Mouse (Mus musculus) neural tube, embryonic 10.5 days (tissue): ENCODE results near the gene Adgb.
A peak's percentile ranks its signal among the peaks of the same experiment; 100 is the strongest.
"Not testable (repeated sequence)": the region's sequence is repeated elsewhere in the genome, so short reads cannot be mapped to it uniquely, and the experiment has no call there.

Experiments
- DNase-seq: peaks from one replicate; pipeline ENCODE4 v3.0.0-alpha.2; 2017; ENCODE audit warnings: low spot score; ENCODE audit errors: extremely low spot score

Adgb gene

GRCm38 (mm10) chr10:10471961-10472610 lies at the start of gene Adgb:
Adgb (minus strand) TSS chr10:10472326.
- DNase-seq = peak; percentile 70

GRCm38 (mm10) chr10:10480139-10480538 lies 8.0 kb upstream of the Adgb start:
- no peak for DNase-seq

GRCm38 (mm10) chr10:10477429-10477828 lies 5.3 kb upstream of the Adgb start:
- DNase-seq = not testable (repeated sequence)

GRCm38 (mm10) chr10:10476956-10477355 lies 4.8 kb upstream of the Adgb start:
- DNase-seq = no peak

GRCm38 (mm10) chr10:10476549-10476948 lies 4.4 kb upstream of the Adgb start:
- DNase-seq = no peak

GRCm38 (mm10) chr10:10468699-10469547 lies 3.2 kb downstream of the Adgb start:
- DNase-seq = no peak

- DNase-seq = no peak
These were observed 12.0 kb downstream of the Adgb start for GRCm38 (mm10) chr10:10460113-10460512.

- no peak for DNase-seq
These were observed 15.1 kb downstream of the Adgb start for GRCm38 (mm10) chr10:10456991-10457390.

GRCm38 (mm10) chr10:10449067-10449466 lies 23.1 kb downstream of the Adgb start:
- no peak for DNase-seq

- no peak for DNase-seq
These were observed 27.2 kb downstream of the Adgb start for GRCm38 (mm10) chr10:10444841-10445466.

- no peak for DNase-seq
These were observed 28.6 kb downstream of the Adgb start for GRCm38 (mm10) chr10:10443558-10443957.

- DNase-seq = no peak
These were observed 37.1 kb downstream of the Adgb start for GRCm38 (mm10) chr10:10435014-10435413.

- DNase-seq = no peak
These were observed 42.5 kb downstream of the Adgb start for GRCm38 (mm10) chr10:10429635-10430034.

GRCm38 (mm10) chr10:10429032-10429431 lies 43.1 kb downstream of the Adgb start:
- no peak for DNase-seq

GRCm38 (mm10) chr10:10424383-10424782 lies 47.7 kb downstream of the Adgb start:
- no peak for DNase-seq

GRCm38 (mm10) chr10:10411046-10411445 lies 61.1 kb downstream of the Adgb start:
- DNase-seq = no peak

GRCm38 (mm10) chr10:10408166-10408565 lies 64.0 kb downstream of the Adgb start:
- no peak for DNase-seq

GRCm38 (mm10) chr10:10395784-10396481 lies 76.2 kb downstream of the Adgb start:
- DNase-seq = no peak

GRCm38 (mm10) chr10:10374629-10375028 lies 97.5 kb downstream of the Adgb start:
- DNase-seq = no peak

- no peak for DNase-seq
These were observed 108.1 kb downstream of the Adgb start for GRCm38 (mm10) chr10:10364025-10364424.

GRCm38 (mm10) chr10:10355605-10356227 lies 116.4 kb downstream of the Adgb start:
- peak; percentile 15 for DNase-seq
